Mouse (Mus musculus) MEL (cell line): ENCODE results near the gene Plxna4.

ENCODE experiments used
- POLR2A ChIP-seq, 2 experiments: IDR thresholded peaks; 2 replicates each; pipeline ENCODE4 v1.6.1; 2011 to 2012; ENCODE audit warnings: low read length in 2 of 2, mild to moderate bottlenecking in 2 of 2, control low read depth in 1 of 2, improper control_type of control experiment in 1 of 2, low read depth in 1 of 2, moderate library complexity in 1 of 2; ENCODE audit not compliant: control insufficient read depth in 1 of 2, insufficient read depth in 1 of 2, poor library complexity in 1 of 2
- TBP ChIP-seq: IDR thresholded peaks from 2 replicates; pipeline ENCODE4 v1.8.0; 2011; ENCODE audit warnings: low read depth, low read length, improper control_type of control experiment

- TF ChIP-seq TBP (no peak), POLR2A (IDR thresholded peaks at IDR 0.05; ENCODE audit: control insufficient read depth in 1 of 2, insufficient read depth in 1 of 2, low read depth in 1 of 2, low read length in 2 of 2, poor library complexity in 1 of 2) (no peak)
These were observed 77.5 kb downstream of the Plxna4 start for GRCm38 (mm10) chr6:32510491-32510890.
